Mouse (Mus musculus): ENCODE measurements around the gene Smndc1.

GRCm38 (mm10) chr19:53430356-53430755 is 40.0 kb upstream of the Smndc1 start:
- TF ChIP-seq MAX (IDR thresholded peaks at IDR 0.05; ENCODE audit: low read depth) (no peak), POLR2A (IDR thresholded peaks at IDR 0.05; ENCODE audit: insufficient read length, low read depth) (no peak), E2F4 (IDR thresholded peaks at IDR 0.05; ENCODE audit: insufficient read depth) (no peak), TCF12 (IDR thresholded peaks at IDR 0.05; ENCODE audit: insufficient read depth, poor library complexity, severe bottlenecking) (no peak), CEBPB (IDR thresholded peaks at IDR 0.05; ENCODE audit: insufficient read depth, poor library complexity, severe bottlenecking) (no peak), USF1 (IDR thresholded peaks at IDR 0.05; ENCODE audit: low read depth) (no peak), MYOD1 (IDR thresholded peaks at IDR 0.05; ENCODE audit: control insufficient read depth in 1 of 3, insufficient read length in 2 of 3, low read depth in 2 of 3) (no peak), MYOG (IDR thresholded peaks at IDR 0.05; ENCODE audit: control insufficient read depth in 1 of 3, insufficient read depth in 1 of 3, insufficient read length in 2 of 3, low read depth in 2 of 3) (no peak), SRF (IDR thresholded peaks at IDR 0.05; ENCODE audit: control insufficient read depth, insufficient read length, low read depth) (no peak), TCF3 (IDR thresholded peaks at IDR 0.05; ENCODE audit: insufficient read length, low read depth) (no peak)

All from myocyte (in vitro differentiated cells).